Mouse (Mus musculus) kidney, postnatal 0 days (tissue): ENCODE results near the gene Glg1. TPM values are rescaled to one million over a fixed set of nuclear protein-coding genes. Genes with fewer than 3 reads are reported as not detected.

ENCODE experiments used
- ATAC-seq: fragments of 200-750 bp; cut with Nextera tagmentation; replicated peaks from 2 replicates; pipeline ENCODE4 v1.8.0; 2017; ENCODE audit warnings: low read depth, moderate number of reproducible peaks, moderate TSS enrichment, moderate library complexity; ENCODE audit not compliant: low FRiP score
- DNase-seq: peaks from one replicate; pipeline ENCODE4 v3.0.0-alpha.2; 2016; ENCODE audit warnings: low spot score
- H3K27ac ChIP-seq: fragments of 300-500 bp; sonication (generic); 2 replicates; pipeline ENCODE4 v1.5.1; 2014; ENCODE audit warnings: mild to moderate bottlenecking
- H3K27me3 ChIP-seq: fragments of 300-500 bp; sonication (generic); 2 replicates; pipeline ENCODE4 v1.6.1; 2014; ENCODE audit warnings: low read length, mixed read lengths; ENCODE audit not compliant: insufficient read depth
- H3K36me3 ChIP-seq: fragments of 300-500 bp; sonication (generic); 2 replicates; pipeline ENCODE4 v1.6.1; 2014; ENCODE audit warnings: low read length, mixed read lengths; ENCODE audit not compliant: insufficient read depth
- H3K4me1 ChIP-seq: fragments of 300-500 bp; sonication (generic); replicated peaks from 2 replicates; pipeline ENCODE4 v1.6.1; 2014; ENCODE audit warnings: antibody characterized with exemption, low read length, mixed read lengths; ENCODE audit not compliant: insufficient read depth
- H3K4me2 ChIP-seq: fragments of 300-500 bp; sonication (generic); 2 replicates; pipeline ENCODE4 v1.6.1; 2014; ENCODE audit warnings: mild to moderate bottlenecking, low read length, moderate library complexity, mixed read lengths
- H3K4me3 ChIP-seq: fragments of 300-500 bp; sonication (generic); replicated peaks from 2 replicates; pipeline ENCODE4 v1.5.1; 2014; ENCODE audit warnings: low read depth, low read length
- H3K9ac ChIP-seq: fragments of 300-500 bp; sonication (generic); 2 replicates; pipeline ENCODE4 v1.6.1; 2014; ENCODE audit warnings: low read depth, low read length
- H3K9me3 ChIP-seq: fragments of 300-500 bp; sonication (generic); replicated peaks from 2 replicates; pipeline ENCODE4 v1.6.1; 2016; ENCODE audit warnings: low read length, inconsistent platforms, mixed read lengths
- CTCF ChIP-seq: IDR thresholded peaks from 2 replicates; pipeline ENCODE4 v1.5.1; 2016; ENCODE audit warnings: antibody characterized with exemption, low read depth, mild to moderate bottlenecking, moderate library complexity
- WGBS: fragments of 180-500 bp; shearing (Covaris S2); extraction: QIAGEN DNeasy Blood & Tissue Kit; methylation state at CpG from one replicate; pipeline ENCODE4 v1.1.7; 2014; 5-methylcytosine and 5-hydroxymethylcytosine counted together
- microRNA-seq: library from miRNA; unstranded; fragments of <30 nt; microRNA quantifications from one replicate; pipeline ENCODE4, GENCODE M21; 2016
- polyA plus RNA-seq: library from polyadenylated mRNA; unstranded; fragments of >200 nt; fragmentation: Nextera tagmentation; extraction: Ambion mirVana; gene quantifications from 2 replicates; pipeline ENCODE4 v1.2.1, GENCODE M21; 2015

The Glg1 gene
- polyA plus RNA-seq, 1 experiment from 2014 or later = 63.0 TPM

GRCm38 (mm10) chr8:111142521-111142920 is 116.5 kb downstream of the Glg1 start:
- no peak overlapping the region for H3K4me2 ChIP-seq
- no peak for DNase-seq
- H3K4me3 ChIP-seq = no peak overlapping the region
- peaks cover 10% of the 10 kb centered on the region; the same call in 1 of the 2 replicates for H3K36me3 ChIP-seq
- TF ChIP-seq CTCF = no peak
- H3K9ac ChIP-seq = no peak overlapping the region
- no peaks in the 10 kb centered on the region for H3K27me3 ChIP-seq
- no peak for ATAC-seq
- H3K27ac ChIP-seq = no peak overlapping the region
- no peaks in the 10 kb centered on the region for H3K9me3 ChIP-seq
- H3K4me1 ChIP-seq = 0 out of 2 replicates have a peak, but pooled peaks cover 3% of the 10 kb centered on the region

GRCm38 (mm10) chr8:111130756-111131155 is 128.3 kb downstream of the Glg1 start:
- Histone ChIP-seq H3K4me2 (no peak overlapping the region), H3K27ac (no peak overlapping the region), H3K9ac (no peak overlapping the region), H3K36me3 (peaks cover 32% of the 10 kb centered on the region), H3K4me1 (no peaks in the 10 kb centered on the region), H3K4me3 (no peak overlapping the region), H3K9me3 (no peaks in the 10 kb centered on the region), H3K27me3 (no peaks in the 10 kb centered on the region)
- no peak for DNase-seq
- 89% methylated on average over 2 of the region's 2 CpGs for WGBS
- no peak for TF ChIP-seq CTCF
- ATAC-seq = no peak

- Histone ChIP-seq H3K27ac (no peak overlapping the region), H3K4me3 (no peak overlapping the region), H3K9ac (no peak overlapping the region), H3K4me2 (no peak overlapping the region), H3K36me3 (peaks cover 42% of the 10 kb centered on the region; the same call in 1 of the 2 replicates), H3K27me3 (no peaks in the 10 kb centered on the region), H3K9me3 (no peaks in the 10 kb centered on the region), H3K4me1 (no peaks in the 10 kb centered on the region)
- WGBS = 98% methylated on average over 3 of the region's 3 CpGs
- ATAC-seq = no peak
- no peak for TF ChIP-seq CTCF
- no peak for DNase-seq
Measured at GRCm38 (mm10) chr8:111119481-111119880, 139.5 kb downstream of the Glg1 start.

GRCm38 (mm10) chr8:111114891-111115290 is 144.1 kb downstream of the Glg1 start:
- H3K27ac ChIP-seq = no peak overlapping the region
- H3K9me3 ChIP-seq = no peaks in the 10 kb centered on the region
- H3K4me3 ChIP-seq = no peak overlapping the region
- ATAC-seq = no peak
- no peaks in the 10 kb centered on the region for H3K27me3 ChIP-seq
- WGBS = 99% methylated on average over 5 of the region's 5 CpGs
- TF ChIP-seq CTCF = no peak
- no peaks in the 10 kb centered on the region for H3K4me1 ChIP-seq
- peaks cover 37% of the 10 kb centered on the region; the same call in 1 of the 2 replicates for H3K36me3 ChIP-seq
- no peak for DNase-seq
- no peak overlapping the region for H3K9ac ChIP-seq
- H3K4me2 ChIP-seq = no peak overlapping the region

Small RNAs within 50 kb of the gene (microRNA-seq; reads per million reads assigned to microRNA genes)
- gene Gm23193 = not detected

Other genes with a start within 250 kb of the Glg1 start
- 4.4 and 4.8 TPM in 2 replicates for gene Ddx19b, start 227.5 kb downstream of the Glg1 start, polyA plus RNA-seq
- gene Aars, start 226.1 kb downstream of the Glg1 start, polyA plus RNA-seq = 39.6 and 42.2 TPM in 2 replicates
- gene Exosc6, start 202.9 kb downstream of the Glg1 start, polyA plus RNA-seq = 29.8 and 37.6 TPM in 2 replicates
- gene Clec18a, start 166.8 kb downstream of the Glg1 start, polyA plus RNA-seq = 76.6 and 89.9 TPM in 2 replicates
- gene Pdpr, start 164.6 kb downstream of the Glg1 start, polyA plus RNA-seq = 8.5 and 9.7 TPM in 2 replicates
- gene Rfwd3, start 41.0 kb upstream of the Glg1 start, polyA plus RNA-seq = 24.7 and 30.9 TPM in 2 replicates
- 2.5 and 3.1 TPM in 2 replicates for gene Mlkl, start 79.0 kb upstream of the Glg1 start, polyA plus RNA-seq
- 5.0 and 5.4 TPM in 2 replicates for gene Fa2h, start 134.6 kb upstream of the Glg1 start, polyA plus RNA-seq